33 mouse cellular contexts compared by ENCODE assay signal in the genomic region with DNA sequence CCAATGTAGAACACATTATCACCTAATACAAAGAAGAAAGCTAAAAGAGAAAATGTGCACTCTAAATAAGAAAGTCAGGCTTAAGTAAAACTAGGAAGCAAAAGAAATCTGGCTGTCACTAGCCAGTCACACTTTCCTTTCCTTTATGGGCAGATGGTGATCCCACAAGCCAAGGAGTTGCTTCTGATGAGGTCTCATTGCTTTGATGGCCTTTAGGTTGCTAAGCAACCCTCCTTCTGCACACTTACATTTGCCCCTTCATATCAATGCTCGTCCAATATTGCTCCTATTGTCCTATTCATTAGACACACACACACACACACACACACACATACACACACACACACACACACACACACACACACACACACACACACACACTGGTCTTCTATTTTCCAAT. TPM values are rescaled to one million over a fixed set of nuclear protein-coding genes. Genes with fewer than 3 reads are reported as not detected.
DNase-seq lines count a peak whose midpoint lies in the region; ATAC-seq and TF ChIP-seq lines count a peak whose summit lies in the region.
"Had no signal": no experiment of that assay in that cellular context is flagged by ENCODE, and none has a peak within 500 bp of the region (broad histone marks: within the 10 kb centered on the region; RNA-seq: fewer than 3 reads in every experiment).

No protein-coding gene starts in this region.

- H3K9ac ChIP-seq in hindbrain, embryonic 16.5 days (ENCODE audit: low read depth, low read length), result no peak overlapping the region
- H3K9ac ChIP-seq in midbrain, postnatal 0 days (replicated peaks; ENCODE audit: low read length, poor library complexity, severe bottlenecking), result no peak overlapping the region
- H3K9ac ChIP-seq in midbrain, embryonic 13.5 days (replicated peaks), result no peak overlapping the region
- H3K9ac ChIP-seq: embryonic facial prominence, embryonic 13.5 days; forebrain, embryonic 13.5 days; heart, embryonic 13.5 days; hindbrain, embryonic 13.5 days had no signal

- peak; percentile 45; the same call in 1 of the 2 replicates for ATAC-seq in hindbrain, embryonic 16.5 days
- no peak for ATAC-seq in midbrain, postnatal 0 days (ENCODE audit: low FRiP score)
- ATAC-seq in midbrain, embryonic 13.5 days, result no peak
- ATAC-seq: forebrain, embryonic 13.5 days; forebrain, embryonic 16.5 days; intestine, postnatal 0 days; Patski had no signal

- DNase-seq in cerebellum, postnatal 10 days, result peak; percentile 29 to 51
- no peak for DNase-seq in cerebellum, adult 9-11 months
- DNase-seq in hindbrain, embryonic 10.5 days (ENCODE audit: low spot score), result no peak
- DNase-seq in midbrain, postnatal 0 days (ENCODE audit: low spot score), result peak; percentile 40
- DNase-seq in adrenal gland, adult (ENCODE audit: inconsistent age in 2 of 2, low spot score in 1 of 2), result no peak
- DNase-seq: adrenal gland, adult 2 months; adrenal gland, postnatal 14 days; B cell, adult 2 months; cerebellum, adult 11-12 months; cerebellum, adult 8-10 months; cerebellum, postnatal 25 days; gastrocnemius, postnatal 10 days; gastrocnemius, postnatal 36 days; heart, adult 2 months; heart, postnatal 14 days; heart, postnatal 4 days; kidney, adult 2 months had no signal

- no peak for TF ChIP-seq CTCF in midbrain, postnatal 0 days (IDR thresholded peaks at IDR 0.05)

- H3K9me3 ChIP-seq in hindbrain, embryonic 16.5 days (ENCODE audit: control insufficient read depth, low read length), result no peaks in the 10 kb centered on the region
- no peaks in the 10 kb centered on the region for H3K9me3 ChIP-seq in hindbrain, embryonic 10.5 days
- H3K9me3 ChIP-seq in midbrain, postnatal 0 days (ENCODE audit: low read length), result no peaks in the 10 kb centered on the region
- H3K9me3 ChIP-seq in midbrain, embryonic 13.5 days, result no peaks in the 10 kb centered on the region
- H3K9me3 ChIP-seq: embryonic facial prominence, embryonic 10.5 days; embryonic facial prominence, embryonic 13.5 days; forebrain, embryonic 13.5 days; G1E; heart, embryonic 10.5 days; heart, embryonic 13.5 days; hindbrain, embryonic 13.5 days had no signal

- H3K4me2 ChIP-seq in hindbrain, embryonic 16.5 days (ENCODE audit: low read length), result no peak overlapping the region
- no peak overlapping the region for H3K4me2 ChIP-seq in midbrain, postnatal 0 days (ENCODE audit: low read depth, low read length, poor library complexity, severe bottlenecking)
- H3K4me2 ChIP-seq in midbrain, embryonic 13.5 days (replicated peaks), result no peak overlapping the region
- H3K4me2 ChIP-seq: embryonic facial prominence, embryonic 13.5 days; forebrain, embryonic 13.5 days; heart, embryonic 13.5 days; hindbrain, embryonic 13.5 days had no signal

- no peak overlapping the region for H3K4me3 ChIP-seq in hindbrain, embryonic 16.5 days (ENCODE audit: low read length)
- H3K4me3 ChIP-seq in hindbrain, embryonic 10.5 days, result no peak overlapping the region
- H3K4me3 ChIP-seq in midbrain, postnatal 0 days (ENCODE audit: low read depth, low read length), result no peak overlapping the region
- no peak overlapping the region for H3K4me3 ChIP-seq in midbrain, embryonic 13.5 days (replicated peaks)
- H3K4me3 ChIP-seq: embryonic facial prominence, embryonic 10.5 days; embryonic facial prominence, embryonic 13.5 days; erythroblast, embryonic 14.5 days; forebrain, embryonic 13.5 days; heart, adult 2 months; heart, embryonic 10.5 days; heart, embryonic 13.5 days; hindbrain, embryonic 13.5 days had no signal

- H3K27me3 ChIP-seq in hindbrain, embryonic 16.5 days (replicated peaks; ENCODE audit: control insufficient read depth, insufficient read depth, low read length), result no peaks in the 10 kb centered on the region
- H3K27me3 ChIP-seq in hindbrain, embryonic 10.5 days (ENCODE audit: insufficient read depth, poor library complexity, severe bottlenecking), result no peaks in the 10 kb centered on the region
- H3K27me3 ChIP-seq in midbrain, postnatal 0 days (ENCODE audit: insufficient read depth, low read length), result no peaks in the 10 kb centered on the region
- H3K27me3 ChIP-seq in midbrain, embryonic 13.5 days, result no peaks in the 10 kb centered on the region
- H3K27me3 ChIP-seq: embryonic facial prominence, embryonic 13.5 days; forebrain, embryonic 13.5 days; heart, embryonic 13.5 days; hindbrain, embryonic 13.5 days; Patski had no signal

- no peaks in the 10 kb centered on the region for H3K36me3 ChIP-seq in hindbrain, embryonic 16.5 days (ENCODE audit: control insufficient read depth, insufficient read depth, low read length)
- H3K36me3 ChIP-seq in hindbrain, embryonic 10.5 days, result no peaks in the 10 kb centered on the region
- no peaks in the 10 kb centered on the region for H3K36me3 ChIP-seq in midbrain, postnatal 0 days (ENCODE audit: insufficient read depth, low read length)
- no peaks in the 10 kb centered on the region for H3K36me3 ChIP-seq in midbrain, embryonic 13.5 days
- H3K36me3 ChIP-seq: embryonic facial prominence, embryonic 10.5 days; embryonic facial prominence, embryonic 13.5 days; G1E; heart, embryonic 10.5 days; heart, embryonic 13.5 days; hindbrain, embryonic 13.5 days had no signal

- no peak overlapping the region for H3K27ac ChIP-seq in hindbrain, embryonic 16.5 days (ENCODE audit: low read depth, low read length)
- H3K27ac ChIP-seq in hindbrain, embryonic 10.5 days, result no peak overlapping the region
- H3K27ac ChIP-seq in midbrain, postnatal 0 days (ENCODE audit: low read depth, low read length), result no peak overlapping the region
- H3K27ac ChIP-seq in midbrain, embryonic 13.5 days, result no peak overlapping the region
- H3K27ac ChIP-seq: embryonic facial prominence, embryonic 10.5 days; embryonic facial prominence, embryonic 13.5 days; forebrain, embryonic 13.5 days; heart, adult 2 months; heart, embryonic 10.5 days; heart, embryonic 13.5 days; hindbrain, embryonic 13.5 days had no signal

- WGBS in hindbrain, embryonic 16.5 days, result 15% methylated on average over 1 of the region's 1 CpGs
- 23% methylated on average over 1 of the region's 1 CpGs for WGBS in hindbrain, embryonic 10.5 days
- WGBS in midbrain, postnatal 0 days, result 22% methylated on average over 1 of the region's 1 CpGs
- WGBS in midbrain, embryonic 13.5 days, result 11% methylated on average over 1 of the region's 1 CpGs

- no peaks in the 10 kb centered on the region for H3K4me1 ChIP-seq in hindbrain, embryonic 16.5 days (ENCODE audit: control insufficient read depth, insufficient read depth, low read depth, low read length)
- peaks cover 4% of the 10 kb centered on the region; the same call in 1 of the 2 replicates for H3K4me1 ChIP-seq in hindbrain, embryonic 10.5 days (replicated peaks)
- no peaks in the 10 kb centered on the region for H3K4me1 ChIP-seq in midbrain, postnatal 0 days (ENCODE audit: insufficient read depth, low read length)
- no peaks in the 10 kb centered on the region for H3K4me1 ChIP-seq in midbrain, embryonic 13.5 days (replicated peaks)
- H3K4me1 ChIP-seq: embryonic facial prominence, embryonic 10.5 days; embryonic facial prominence, embryonic 13.5 days; forebrain, embryonic 13.5 days; heart, embryonic 10.5 days; heart, embryonic 13.5 days; hindbrain, embryonic 13.5 days had no signal

RNA-seq across cellular contexts. Expression of gene Hapln1, which starts 10.9 kb away (rescaled TPM):
- 1.3 and 2.0 TPM in 2 replicates for polyA plus RNA-seq in hindbrain, embryonic 16.5 days (2015; fragmentation: Nextera tagmentation; extraction: Ambion mirVana)
- polyA plus RNA-seq in hindbrain, embryonic 10.5 days (2016; fragmentation: Nextera tagmentation; extraction: Ambion mirVana), result 16.9 and 22.7 TPM in 2 replicates
- 1.2 and 2.3 TPM in 2 replicates for total RNA-seq in midbrain, postnatal 0 days (2014; rRNA removed)
- polyA plus RNA-seq in midbrain, postnatal 0 days (2015; fragmentation: Nextera tagmentation; extraction: Ambion mirVana), result 1.1 and 1.6 TPM in 2 replicates
- polyA plus RNA-seq in midbrain, embryonic 13.5 days (2015; fragmentation: Nextera tagmentation; extraction: Ambion mirVana), result 0.75 and 0.86 TPM in 2 replicates
- total RNA-seq: common myeloid progenitor, adult 5-6 weeks; gastrocnemius, adult 18-20 months; granulocyte monocyte progenitor cell, adult 5-6 weeks had no signal
- polyA plus RNA-seq: erythroblast, embryonic 14.5 days; G1E; Patski had no signal

Comparison
In these comparisons a context has a peak if more than half of its experiments do, and no peak if none do; other contexts are left out.
1. DNase-seq: peak in cerebellum, postnatal 10 days (2 of 2) and midbrain, postnatal 0 days (single experiment); none in cerebellum, adult 9-11 months (single experiment), hindbrain, embryonic 10.5 days (single experiment) and adrenal gland, adult (0 of 2).